Mouse (Mus musculus): ENCODE data around the gene Phkg1. TPM values are rescaled to one million over a fixed set of nuclear protein-coding genes. Genes with fewer than 3 reads are reported as not detected.

The Phkg1 gene
- total RNA-seq (2023; ENCODE audit: inconsistent age), result 0.21 to 1.1 TPM (median 0.57 TPM) in 3 of 4 replicates, not detected in the other

GRCm38 (mm10) chr5:129898449-129898848, at the start of gene Phkg1:
Gene Phkg1 (minus strand): TSS chr5:129898549.

GRCm38 (mm10) chr5:129941495-129942045, 43.2 kb upstream of the Phkg1 start, which contains the start of gene Vkorc1l1:
Gene Vkorc1l1 (plus strand): TSS chr5:129941970.

GRCm38 (mm10) chr5:129908242-129908965, 10.1 kb upstream of the Phkg1 start, which contains the start of gene Nupr1l:
Gene Nupr1l (plus strand): TSS chr5:129908540.

GRCm38 (mm10) chr5:129895198-129896088, 2.9 kb downstream of the Phkg1 start, which contains the start of gene Zbed5:
Gene Zbed5 (plus strand): TSS chr5:129895723.

GRCm38 (mm10) chr5:129886911-129887636, 11.3 kb downstream of the Phkg1 start, which contains the start of gene Chchd2:
Gene Chchd2 (minus strand): TSS chr5:129887470.

GRCm38 (mm10) chr5:129846752-129847557, 51.4 kb downstream of the Phkg1 start, which contains the start of gene Sumf2:
Gene Sumf2 (plus strand): TSS chr5:129846986.

Other genes with a start within 250 kb of the Phkg1 start
- 1.6 to 2.7 TPM (median 1.9 TPM) in 4 replicates for gene Zfp11, start 228.4 kb downstream of the Phkg1 start, total RNA-seq (2023; ENCODE audit: inconsistent age)
- gene Sept14, start 190.0 kb downstream of the Phkg1 start, total RNA-seq (2023; ENCODE audit: inconsistent age), result not detected in 4 replicates
- 43.3 to 59.8 TPM (median 48.1 TPM) in 4 replicates for gene Mrps17, start 183.1 kb downstream of the Phkg1 start, total RNA-seq (2023; ENCODE audit: inconsistent age)
- gene Nipsnap2, start 173.5 kb downstream of the Phkg1 start, total RNA-seq (2023; ENCODE audit: inconsistent age), result 32.5 to 37.1 TPM (median 33.3 TPM) in 4 replicates
- 9.7 to 13.0 TPM (median 10.1 TPM) in 4 replicates for gene Psph, start 111.1 kb downstream of the Phkg1 start, total RNA-seq (2023; ENCODE audit: inconsistent age)
- gene Sumf2, start 51.6 kb downstream of the Phkg1 start, total RNA-seq (2023; ENCODE audit: inconsistent age), result 8.9 to 19.3 TPM (median 13.0 TPM) in 4 replicates
- 131 to 185 TPM (median 145 TPM) in 4 replicates for gene Chchd2, start 11.1 kb downstream of the Phkg1 start, total RNA-seq (2023; ENCODE audit: inconsistent age)
- gene Zbed5, start 2.8 kb downstream of the Phkg1 start, total RNA-seq (2023; ENCODE audit: inconsistent age), result 1.2 to 4.6 TPM (median 1.8 TPM) in 4 replicates
- gene Nupr1l, start 10.0 kb upstream of the Phkg1 start, total RNA-seq (2023; ENCODE audit: inconsistent age), result 1.0 to 2.0 TPM (median 1.5 TPM) in 4 replicates
- gene Vkorc1l1, start 43.4 kb upstream of the Phkg1 start, total RNA-seq (2023; ENCODE audit: inconsistent age), result 9.9 to 12.8 TPM (median 10.9 TPM) in 4 replicates
- gene Gusb, start 104.5 kb upstream of the Phkg1 start, total RNA-seq (2023; ENCODE audit: inconsistent age), result 31.0 to 36.7 TPM (median 34.3 TPM) in 4 replicates
- 12.5 to 16.6 TPM (median 15.1 TPM) in 4 replicates for gene Asl, start 130.7 kb upstream of the Phkg1 start, total RNA-seq (2023; ENCODE audit: inconsistent age)
- gene Crcp, start 130.7 kb upstream of the Phkg1 start, total RNA-seq (2023; ENCODE audit: inconsistent age), result 19.9 to 27.9 TPM (median 25.3 TPM) in 4 replicates
- gene Tpst1, start 174.8 kb upstream of the Phkg1 start, total RNA-seq (2023; ENCODE audit: inconsistent age), result 35.5 to 43.0 TPM (median 39.8 TPM) in 4 replicates
- 2.4 to 3.7 TPM (median 2.7 TPM) in 4 replicates for gene Kctd7, start 246.3 kb upstream of the Phkg1 start, total RNA-seq (2023; ENCODE audit: inconsistent age)